Mouse (Mus musculus): ENCODE results near the gene Hoxa3. TPM values are rescaled to one million over a fixed set of nuclear protein-coding genes. Genes with fewer than 3 reads are reported as not detected.

The Hoxa3 gene
- total and polyA plus RNA-seq, 3 experiments, result 0.08 to 0.38 (median 0.34) TPM

GRCm38 (mm10) chr6:52169499-52170165, 43.5 kb downstream of the Hoxa3 start:
- Histone ChIP-seq H3K36me3 (replicated peaks in 1 of 2; ENCODE audit: control insufficient read depth in 1 of 2, insufficient read depth in 1 of 2, low read length in 1 of 2) (peaks cover 3 to 29% of the 10 kb centered on the region in 2 experiments), H3K4me3 (replicated peaks in 1 of 3; ENCODE audit: low read depth in 2 of 3, low read length in 2 of 3, poor library complexity in 1 of 3) (no peak overlapping the region), H3K27ac (ENCODE audit: insufficient read depth, low read depth) (no peak overlapping the region), H3K9me3 (replicated peaks; ENCODE audit: low read length) (peaks cover 3% of the 10 kb centered on the region), H3K9ac (ENCODE audit: insufficient read depth, low read depth) (no peak overlapping the region), H3K4me2 (ENCODE audit: insufficient read depth, low read depth, poor library complexity, severe bottlenecking) (no peak overlapping the region), H3K4me1 (ENCODE audit: control insufficient read depth in 1 of 2, insufficient read depth in 2 of 2) (no peaks in the 10 kb centered on the region), H3K27me3 (replicated peaks) (no peaks in the 10 kb centered on the region), H3K79me2 (replicated peaks; ENCODE audit: control insufficient read depth, extremely low read depth, insufficient read depth, poor library complexity, severe bottlenecking) (no peaks in the 10 kb centered on the region)
- TF ChIP-seq USF1 (IDR thresholded peaks at IDR 0.05; ENCODE audit: low read depth, low read length), result no peak
- TF ChIP-seq ZC3H11A (IDR thresholded peaks at IDR 0.05; ENCODE audit: low read depth, low read length), result no peak
- TF ChIP-seq MAZ (IDR thresholded peaks at IDR 0.05; ENCODE audit: low read depth, low read length), result no peak
- no peak for TF ChIP-seq GABPA (IDR thresholded peaks at IDR 0.05; ENCODE audit: insufficient replicate concordance, low read depth, low read length)
- no peak for TF ChIP-seq RCOR1 (conservative IDR thresholded peaks at IDR 0.05; ENCODE audit: low read depth, low read length)
- TF ChIP-seq NELFE (IDR thresholded peaks at IDR 0.05; ENCODE audit: low read depth, low read length), result no peak
- no peak for TF ChIP-seq ZKSCAN1 (IDR thresholded peaks at IDR 0.05; ENCODE audit: borderline replicate concordance, low read depth, low read length)
- TF ChIP-seq CHD1 (IDR thresholded peaks at IDR 0.05; ENCODE audit: low read depth, low read length), result no peak
- no peak for TF ChIP-seq CTCF (conservative IDR thresholded peaks at IDR 0.05 in 1 of 2, IDR thresholded peaks at IDR 0.05 in 1 of 2; ENCODE audit: low read depth in 2 of 2, low read length in 2 of 2)
- no peak for TF ChIP-seq KAT2A (IDR thresholded peaks at IDR 0.05; ENCODE audit: insufficient replicate concordance, low read length)
- TF ChIP-seq MAX (IDR thresholded peaks at IDR 0.05; ENCODE audit: low read length), result no peak
- no peak for TF ChIP-seq MEF2A (IDR thresholded peaks at IDR 0.05; ENCODE audit: borderline replicate concordance, low read depth, low read length)
- no peak for TF ChIP-seq ZMIZ1 (IDR thresholded peaks at IDR 0.05; ENCODE audit: low read depth, low read length)
- TF ChIP-seq PAX5 (IDR thresholded peaks at IDR 0.05; ENCODE audit: low read length), result no peak
- TF ChIP-seq SIN3A (IDR thresholded peaks at IDR 0.05; ENCODE audit: low read length), result no peak
- TF ChIP-seq ZNF384 (IDR thresholded peaks at IDR 0.05; ENCODE audit: low read depth, low read length), result no peak
- no peak for DNase-seq (ENCODE audit: extremely low read depth)
- dilution Hi-C loops (cut with MboI; ENCODE audit: extremely low pct_ligation_motif_present, extremely low pct_unique_long_range_greater_than_20kb, low sequenced_read_pairs) (no loop called here), in situ Hi-C loops (cut with MboI; ENCODE audit: low pct_ligation_motif_present, low pct_unique_long_range_greater_than_20kb, low sequenced_read_pairs) (no loop called here)

- H3K4me1 ChIP-seq (ENCODE audit: control insufficient read depth in 1 of 2, insufficient read depth in 2 of 2), result no peaks in the 10 kb centered on the region
- H3K27ac ChIP-seq (ENCODE audit: insufficient read depth, low read depth), result no peak overlapping the region
- no peak overlapping the region for H3K4me3 ChIP-seq (replicated peaks in 1 of 3; ENCODE audit: low read depth in 2 of 3, low read length in 2 of 3, poor library complexity in 1 of 3)
- H3K9ac ChIP-seq (ENCODE audit: insufficient read depth, low read depth), result no peak overlapping the region
- no peaks in the 10 kb centered on the region for H3K27me3 ChIP-seq (replicated peaks)
- no peak for DNase-seq (ENCODE audit: extremely low read depth)
- H3K79me2 ChIP-seq (replicated peaks; ENCODE audit: control insufficient read depth, extremely low read depth, insufficient read depth, poor library complexity, severe bottlenecking), result no peaks in the 10 kb centered on the region
- peaks cover 3% of the 10 kb centered on the region for H3K9me3 ChIP-seq (replicated peaks; ENCODE audit: low read length)
- dilution Hi-C loops (cut with MboI; ENCODE audit: extremely low pct_ligation_motif_present, extremely low pct_unique_long_range_greater_than_20kb, low sequenced_read_pairs) (no loop called here), in situ Hi-C loops (cut with MboI; ENCODE audit: low pct_ligation_motif_present, low pct_unique_long_range_greater_than_20kb, low sequenced_read_pairs) (no loop called here)
- no peak for TF ChIP-seq ZMIZ1 (IDR thresholded peaks at IDR 0.05; ENCODE audit: low read depth, low read length)
- TF ChIP-seq TCF12 (IDR thresholded peaks at IDR 0.05; ENCODE audit: low read depth, low read length), result no peak
- TF ChIP-seq UBTF (IDR thresholded peaks at IDR 0.05; ENCODE audit: low read depth, low read length), result no peak
- TF ChIP-seq CHD1 (IDR thresholded peaks at IDR 0.05; ENCODE audit: low read depth, low read length), result no peak
- TF ChIP-seq POLR2AphosphoS2 (IDR thresholded peaks at IDR 0.05; ENCODE audit: low read depth, low read length), result no peak
- TF ChIP-seq RCOR1 (conservative IDR thresholded peaks at IDR 0.05; ENCODE audit: low read depth, low read length), result no peak
- TF ChIP-seq PAX5 (IDR thresholded peaks at IDR 0.05; ENCODE audit: low read length), result no peak
- TF ChIP-seq USF2 (conservative IDR thresholded peaks at IDR 0.05; ENCODE audit: low read depth, low read length), result no peak
- TF ChIP-seq ZNF384 (IDR thresholded peaks at IDR 0.05; ENCODE audit: low read depth, low read length), result no peak
- no peak for TF ChIP-seq JUND (conservative IDR thresholded peaks at IDR 0.05; ENCODE audit: low read depth, low read length)
- no peak for TF ChIP-seq POLR2A (IDR thresholded peaks at IDR 0.05; ENCODE audit: low read depth, low read length)
- no peak for TF ChIP-seq SIN3A (IDR thresholded peaks at IDR 0.05; ENCODE audit: low read length)
- TF ChIP-seq NRF1 (IDR thresholded peaks at IDR 0.05; ENCODE audit: low read depth, low read length), result no peak
- peaks cover 5 to 40% of the 10 kb centered on the region in 2 experiments for H3K36me3 ChIP-seq (replicated peaks in 1 of 2; ENCODE audit: control insufficient read depth in 1 of 2, insufficient read depth in 1 of 2, low read length in 1 of 2)
- no peak overlapping the region for H3K4me2 ChIP-seq (ENCODE audit: insufficient read depth, low read depth, poor library complexity, severe bottlenecking)
These were observed 44.7 kb downstream of the Hoxa3 start for GRCm38 (mm10) chr6:52168191-52169055.

Data from CH12.LX (cell line).